ENCODE assay signal across 36 mouse cellular contexts in the genomic region with DNA sequence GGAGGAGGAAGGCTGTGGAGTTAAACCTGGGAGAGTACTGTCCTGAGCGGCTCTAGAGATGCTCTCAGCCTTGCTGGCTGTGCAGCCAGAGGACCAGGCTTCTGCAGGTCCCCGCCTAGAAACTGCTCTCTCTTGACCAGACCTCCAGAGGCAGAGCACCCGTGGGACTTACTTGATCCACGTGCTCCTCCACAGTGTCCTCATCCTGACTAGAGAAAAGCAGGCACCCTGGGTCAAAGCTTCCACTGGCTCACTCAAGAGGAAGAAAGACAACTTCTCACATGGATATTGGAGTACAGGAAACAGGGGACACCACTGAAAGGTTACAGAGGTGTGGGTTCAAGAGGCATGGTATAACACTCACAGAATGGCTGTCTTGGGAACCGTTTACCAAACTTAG. TPM values are rescaled to one million over a fixed set of nuclear protein-coding genes. Genes with fewer than 3 reads are reported as not detected.
"Had no signal": no experiment of that assay in that cellular context is flagged by ENCODE, and none has a peak within 500 bp of the region (broad histone marks: within the 10 kb centered on the region; RNA-seq: fewer than 3 reads in every experiment).

No protein-coding gene starts in this region.

- H3K36me3 ChIP-seq: limb, embryonic 10.5 days; limb, embryonic 12.5 days; limb, embryonic 13.5 days; limb, embryonic 15.5 days; liver, embryonic 12.5 days; liver, embryonic 13.5 days; liver, embryonic 15.5 days; lung, embryonic 15.5 days; midbrain, embryonic 10.5 days; midbrain, embryonic 12.5 days; midbrain, embryonic 13.5 days; midbrain, embryonic 15.5 days; neural tube, embryonic 12.5 days had no signal

- H3K9ac ChIP-seq: limb, embryonic 12.5 days; limb, embryonic 13.5 days; limb, embryonic 15.5 days; liver, embryonic 12.5 days; liver, embryonic 13.5 days; liver, embryonic 14.5 days; liver, embryonic 15.5 days; liver, postnatal 0 days; lung, embryonic 14.5 days; lung, embryonic 15.5 days; midbrain, embryonic 12.5 days; midbrain, embryonic 13.5 days; midbrain, embryonic 15.5 days; neural tube, embryonic 12.5 days had no signal

- ATAC-seq: liver, embryonic 12.5 days; liver, postnatal 0 days; lung, postnatal 0 days; midbrain, embryonic 13.5 days; midbrain, embryonic 15.5 days had no signal

- H3K27me3 ChIP-seq: limb, embryonic 13.5 days; limb, embryonic 15.5 days; liver, embryonic 12.5 days; liver, embryonic 13.5 days; liver, embryonic 15.5 days; lung, embryonic 15.5 days; megakaryocyte, embryonic 14.5 days; midbrain, embryonic 15.5 days; neural tube, embryonic 12.5 days had no signal

- H3K9me3 ChIP-seq: limb, embryonic 10.5 days; limb, embryonic 15.5 days; liver, embryonic 12.5 days; liver, embryonic 13.5 days; liver, embryonic 15.5 days; lung, embryonic 15.5 days; midbrain, embryonic 10.5 days; midbrain, embryonic 12.5 days; midbrain, embryonic 13.5 days; midbrain, embryonic 15.5 days; neural tube, embryonic 12.5 days had no signal

- H3K4me2 ChIP-seq: limb, embryonic 12.5 days; limb, embryonic 13.5 days; limb, embryonic 15.5 days; liver, embryonic 11.5 days; liver, embryonic 12.5 days; liver, embryonic 13.5 days; liver, embryonic 15.5 days; lung, embryonic 14.5 days; lung, embryonic 15.5 days; midbrain, embryonic 12.5 days; midbrain, embryonic 13.5 days; midbrain, embryonic 15.5 days; neural tube, embryonic 12.5 days had no signal

- H3K27ac ChIP-seq: limb, embryonic 10.5 days; limb, embryonic 12.5 days; limb, embryonic 13.5 days; limb, embryonic 15.5 days; liver, embryonic 12.5 days; liver, embryonic 13.5 days; liver, embryonic 14.5 days; liver, embryonic 15.5 days; lung, embryonic 15.5 days; macrophage; midbrain, embryonic 10.5 days; midbrain, embryonic 12.5 days; midbrain, embryonic 13.5 days; midbrain, embryonic 15.5 days; neural tube, embryonic 12.5 days had no signal

- DNase-seq: left cerebral cortex, postnatal 4 days; liver; liver, embryonic 13.5 days; liver, postnatal 0 days; lung, adult 18-20 months; lung, adult 2 months; lung, embryonic 14.5 days; lung, postnatal 10 days; lung, postnatal 14 days; lung, postnatal 36 days; lung, postnatal 4 days; midbrain, embryonic 14.5 days had no signal

- H3K4me3 ChIP-seq: limb, embryonic 10.5 days; limb, embryonic 12.5 days; limb, embryonic 13.5 days; limb, embryonic 15.5 days; liver, embryonic 12.5 days; liver, embryonic 13.5 days; liver, embryonic 15.5 days; lung, embryonic 15.5 days; megakaryocyte, embryonic 14.5 days; midbrain, embryonic 10.5 days; midbrain, embryonic 12.5 days; midbrain, embryonic 13.5 days; midbrain, embryonic 15.5 days; myocyte; neural tube, embryonic 12.5 days had no signal

- H3K4me1 ChIP-seq: liver, embryonic 12.5 days; liver, embryonic 13.5 days; liver, embryonic 15.5 days; lung, embryonic 15.5 days; megakaryocyte, embryonic 14.5 days; midbrain, embryonic 12.5 days; neural tube, embryonic 12.5 days had no signal

RNA-seq across cellular contexts. Expression of a gene that starts 23.3 kb away (rescaled TPM):
- total RNA-seq: left cerebral cortex, postnatal 4 days; liver, adult 2 months; megakaryocyte progenitor cell, adult 5-6 weeks; megakaryocyte, adult 5-6 weeks; megakaryocyte-erythroid progenitor cell, adult 5-6 weeks; monocyte, adult 5-6 weeks had no signal
- polyA plus RNA-seq: liver, adult 2 months; liver, embryonic 11.5 days; liver, embryonic 12.5 days; liver, embryonic 13.5 days; liver, embryonic 15.5 days; liver, embryonic 16.5 days; liver, postnatal 0 days; lung, adult 2 months; lung, embryonic 14.5 days; lung, embryonic 15.5 days; lung, postnatal 0 days; macrophage; myocyte had no signal
